Mouse (Mus musculus) retina, adult 2 months (tissue): ENCODE data around the gene Ptp4a2.
"Not testable (repeated sequence)": the region's sequence is repeated elsewhere in the genome, so short reads cannot be mapped to it uniquely, and the experiment has no call there.

Source experiments
- DNase-seq: peaks from one replicate; pipeline ENCODE4 v3.0.0-alpha.2; 2012; ENCODE audit warnings: low read depth, low spot score

Ptp4a2 gene

GRCm38 (mm10) chr4:129851861-129852260, 40.8 kb downstream of the Ptp4a2 start:
- DNase-seq, result no peak

- DNase-seq, result no peak
Observed at GRCm38 (mm10) chr4:129853053-129853452, 42.0 kb downstream of the Ptp4a2 start.

GRCm38 (mm10) chr4:129853996-129854395, 43.0 kb downstream of the Ptp4a2 start:
- no peak for DNase-seq

GRCm38 (mm10) chr4:129854615-129855014, 43.6 kb downstream of the Ptp4a2 start:
- no peak for DNase-seq

GRCm38 (mm10) chr4:129855051-129855970, 44.3 kb downstream of the Ptp4a2 start:
- DNase-seq, result no peak

- no peak for DNase-seq
Observed at GRCm38 (mm10) chr4:129860456-129860855, 49.4 kb downstream of the Ptp4a2 start.

- DNase-seq, result no peak
Observed at GRCm38 (mm10) chr4:129861400-129861799, 50.4 kb downstream of the Ptp4a2 start.

- DNase-seq, result no peak
Observed at GRCm38 (mm10) chr4:129862357-129862756, 51.3 kb downstream of the Ptp4a2 start.

- DNase-seq, result not testable (repeated sequence)
Observed at GRCm38 (mm10) chr4:129866171-129866570, 55.2 kb downstream of the Ptp4a2 start.

GRCm38 (mm10) chr4:129868211-129868610, 57.2 kb downstream of the Ptp4a2 start:
- DNase-seq, result no peak

GRCm38 (mm10) chr4:129870483-129870882, 59.5 kb downstream of the Ptp4a2 start:
- no peak for DNase-seq

GRCm38 (mm10) chr4:129872376-129872922, 61.4 kb downstream of the Ptp4a2 start:
- DNase-seq, result no peak

GRCm38 (mm10) chr4:129874805-129875204, 63.8 kb downstream of the Ptp4a2 start:
- no peak for DNase-seq

GRCm38 (mm10) chr4:129875406-129875805, 64.4 kb downstream of the Ptp4a2 start:
- no peak for DNase-seq

GRCm38 (mm10) chr4:129876831-129877764, 66.1 kb downstream of the Ptp4a2 start:
- no peak for DNase-seq

GRCm38 (mm10) chr4:129877967-129878655, 67.1 kb downstream of the Ptp4a2 start:
- no peak for DNase-seq

GRCm38 (mm10) chr4:129878656-129879145, 67.7 kb downstream of the Ptp4a2 start:
- DNase-seq, result no peak

GRCm38 (mm10) chr4:129879206-129879780, 68.3 kb downstream of the Ptp4a2 start:
- no peak for DNase-seq

GRCm38 (mm10) chr4:129880615-129881014, 69.6 kb downstream of the Ptp4a2 start:
- no peak for DNase-seq

- DNase-seq, result no peak
Observed at GRCm38 (mm10) chr4:129881661-129882060, 70.6 kb downstream of the Ptp4a2 start.
